Mouse (Mus musculus) liver, embryonic 12.5 days (tissue): Measurements from ENCODE around the gene Plcb4. TPM values are rescaled to one million over a fixed set of nuclear protein-coding genes. Genes with fewer than 3 reads are reported as not detected.

Experiments used
- ATAC-seq: fragments of 200-750 bp; cut with Nextera tagmentation; 2 replicates; pipeline ENCODE4 v1.8.0; 2017; ENCODE audit warnings: moderate number of reproducible peaks, mild to moderate bottlenecking, moderate library complexity
- H3K27ac ChIP-seq: fragments of 300-500 bp; sonication (generic); 2 replicates; pipeline ENCODE4 v1.5.1; 2016; ENCODE audit warnings: mild to moderate bottlenecking
- H3K27me3 ChIP-seq: fragments of 300-500 bp; sonication (generic); replicated peaks from 2 replicates; pipeline ENCODE4 v1.6.1; 2016; ENCODE audit warnings: mild to moderate bottlenecking, moderate library complexity
- H3K36me3 ChIP-seq: fragments of 300-500 bp; sonication (generic); 2 replicates; pipeline ENCODE4 v1.6.1; 2016; ENCODE audit warnings: mild to moderate bottlenecking, moderate library complexity
- H3K4me1 ChIP-seq: fragments of 300-500 bp; sonication (generic); 2 replicates; pipeline ENCODE4 v1.6.1; 2016
- H3K4me2 ChIP-seq: fragments of 300-500 bp; sonication (generic); 2 replicates; pipeline ENCODE4 v1.6.1; 2016; ENCODE audit warnings: mild to moderate bottlenecking, moderate library complexity
- H3K4me3 ChIP-seq: fragments of 300-500 bp; sonication (generic); 2 replicates; pipeline ENCODE4 v1.5.1; 2016; ENCODE audit warnings: mild to moderate bottlenecking, moderate library complexity
- H3K9ac ChIP-seq: fragments of 300-500 bp; sonication (generic); 2 replicates; pipeline ENCODE4 v1.6.1; 2016; ENCODE audit warnings: mild to moderate bottlenecking, moderate library complexity
- H3K9me3 ChIP-seq: fragments of 300-500 bp; sonication (generic); replicated peaks from 2 replicates; pipeline ENCODE4 v1.6.1; 2016; ENCODE audit warnings: mild to moderate bottlenecking, moderate library complexity
- WGBS: fragments of 180-500 bp; shearing (Covaris S2); methylation state at CpG from one replicate; pipeline ENCODE4 v1.1.7; 2016; ENCODE audit not compliant: insufficient replicate concordance; 5-methylcytosine and 5-hydroxymethylcytosine counted together
- polyA plus RNA-seq: library from polyadenylated mRNA; unstranded; fragments of >200 nt; fragmentation: Nextera tagmentation; extraction: Ambion mirVana; gene quantifications from 2 replicates; pipeline ENCODE4 v1.2.1, GENCODE M21; 2016

The Plcb4 gene
- polyA plus RNA-seq, 1 experiment from 2014 or later, result 5.8 TPM

DNA sequence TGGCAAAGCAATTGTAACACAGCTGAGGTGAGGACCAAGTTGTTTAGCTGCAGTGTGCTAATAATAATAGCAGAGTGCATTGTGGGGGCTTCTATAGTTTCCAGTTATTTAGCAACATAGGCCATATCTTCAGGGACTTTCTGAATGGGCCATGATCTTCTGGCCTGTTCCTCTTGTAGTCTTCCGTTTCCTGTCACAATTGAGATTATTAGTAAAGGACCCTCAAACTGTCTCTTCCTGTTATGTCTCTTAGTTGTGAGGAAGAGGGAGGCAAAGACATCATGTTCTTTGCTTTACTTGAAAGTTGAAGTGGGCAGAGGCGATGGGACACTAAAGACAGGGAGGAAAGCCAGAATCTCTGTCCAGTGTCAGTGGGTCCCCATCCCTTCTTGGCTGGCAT is 195.2 kb downstream of the Plcb4 start:
- Histone ChIP-seq H3K4me2 (no peak overlapping the region), H3K9ac (no peak overlapping the region), H3K27me3 (no peaks in the 10 kb centered on the region), H3K27ac (no peak overlapping the region), H3K4me1 (no peaks in the 10 kb centered on the region), H3K36me3 (no peaks in the 10 kb centered on the region), H3K4me3 (no peak overlapping the region), H3K9me3 (no peaks in the 10 kb centered on the region)
- no peak for ATAC-seq
- WGBS, result 58% methylated on average over 2 of the region's 2 CpGs

DNA sequence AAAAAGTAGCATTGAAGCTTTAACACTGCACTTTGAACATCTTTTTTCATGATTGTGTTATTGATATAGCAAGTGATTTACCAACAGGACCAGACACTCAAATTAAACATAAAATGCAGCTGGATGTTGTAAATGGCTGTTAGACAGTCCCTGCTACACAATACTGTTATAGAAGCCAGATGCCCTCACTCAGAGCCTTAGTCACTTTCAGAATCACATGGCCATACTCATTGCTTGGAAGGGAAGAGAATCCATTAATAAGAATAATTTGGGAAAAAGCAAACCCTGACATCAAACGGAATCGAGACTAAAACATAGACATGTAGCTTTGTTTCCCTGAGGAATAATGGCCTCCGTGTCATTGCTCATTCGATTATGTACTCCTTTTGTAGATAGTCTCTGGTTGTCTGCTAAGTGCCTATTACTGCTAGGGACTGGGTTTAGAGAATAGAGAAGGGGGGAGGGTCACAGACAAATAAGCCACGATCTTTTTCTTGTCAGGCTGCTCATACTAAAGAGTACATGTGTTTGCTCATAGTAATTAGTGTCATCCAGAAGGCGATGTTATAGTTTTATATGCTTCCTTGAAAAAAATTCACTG is 197.2 kb downstream of the Plcb4 start:
- H3K9me3 ChIP-seq, result no peaks in the 10 kb centered on the region
- H3K27ac ChIP-seq, result no peak overlapping the region
- H3K36me3 ChIP-seq, result no peaks in the 10 kb centered on the region
- no peak for ATAC-seq
- H3K9ac ChIP-seq, result no peak overlapping the region
- WGBS, result 74% methylated on average over 6 of the region's 6 CpGs
- no peak overlapping the region for H3K4me2 ChIP-seq
- no peaks in the 10 kb centered on the region for H3K4me1 ChIP-seq
- H3K4me3 ChIP-seq, result no peak overlapping the region
- no peaks in the 10 kb centered on the region for H3K27me3 ChIP-seq

DNA sequence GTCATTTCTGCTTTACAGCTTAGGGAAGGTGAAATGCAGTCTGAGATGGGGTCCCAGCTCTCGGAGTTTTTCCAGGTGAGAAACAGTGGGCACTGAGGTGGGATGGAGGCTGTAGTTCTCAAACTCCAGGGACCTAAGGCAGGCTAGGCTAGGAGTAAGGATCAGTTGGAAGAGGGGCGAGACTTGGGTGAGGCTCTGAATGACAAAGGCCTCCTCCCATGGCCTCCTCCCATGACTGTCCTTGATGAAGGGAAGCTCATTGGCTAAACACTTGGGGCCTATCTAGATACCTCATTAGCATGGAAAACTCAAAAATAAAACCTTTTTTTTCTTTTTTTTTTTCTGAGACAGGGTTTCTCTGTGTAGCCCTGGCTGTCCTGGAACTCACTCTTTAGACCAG is 198.0 kb downstream of the Plcb4 start:
- no peak for ATAC-seq
- Histone ChIP-seq H3K9me3 (no peaks in the 10 kb centered on the region), H3K4me1 (no peaks in the 10 kb centered on the region), H3K27ac (no peak overlapping the region), H3K27me3 (no peaks in the 10 kb centered on the region), H3K9ac (no peak overlapping the region), H3K4me2 (no peak overlapping the region), H3K4me3 (no peak overlapping the region), H3K36me3 (no peaks in the 10 kb centered on the region)
- 72% methylated on average over 2 of the region's 2 CpGs for WGBS

DNA sequence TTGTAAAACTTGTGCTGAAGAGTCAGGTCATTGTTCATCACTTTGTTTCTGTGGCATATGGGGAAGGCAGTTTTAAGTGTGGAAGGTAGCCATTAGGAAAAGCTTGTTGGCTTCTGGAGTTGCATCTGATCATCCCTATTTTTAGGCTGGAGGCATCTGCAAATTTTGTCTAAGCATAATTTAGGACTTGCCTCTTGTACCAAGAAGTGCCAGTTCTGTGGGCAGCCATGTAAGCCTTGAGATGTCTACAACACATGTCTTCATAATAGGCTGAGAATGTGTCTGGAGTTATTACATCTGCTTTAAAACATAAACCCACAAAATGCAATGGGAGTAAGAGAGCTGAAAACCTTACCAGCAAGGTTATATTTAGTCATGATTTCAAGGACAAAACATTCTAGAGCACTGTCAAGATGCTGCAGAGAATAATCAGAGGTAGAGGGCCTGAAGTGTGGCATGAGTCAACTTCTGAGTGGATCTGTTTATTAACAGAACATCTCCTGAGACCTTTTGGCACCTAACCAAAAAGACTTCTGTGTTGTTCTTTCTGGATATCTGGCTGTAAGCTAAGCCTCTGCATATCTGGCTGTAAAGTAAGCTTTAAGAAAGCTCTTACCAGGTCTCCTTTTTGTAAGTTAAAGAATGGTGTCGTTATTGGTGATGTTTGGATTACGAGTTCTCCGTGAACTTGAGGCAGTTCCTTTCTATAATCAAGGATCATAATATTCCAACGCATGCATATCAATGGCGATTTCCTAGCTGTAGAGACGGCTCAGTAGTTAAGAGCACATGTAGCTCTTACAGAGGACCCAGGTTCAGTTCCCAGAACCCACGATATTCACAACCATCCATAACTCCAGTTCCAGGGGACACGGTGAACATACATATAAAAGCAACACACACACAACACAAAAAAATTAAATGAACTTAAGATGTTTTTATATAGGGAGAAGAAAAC is 203.0 kb downstream of the Plcb4 start:
- H3K36me3 ChIP-seq, result no peaks in the 10 kb centered on the region
- ATAC-seq, result no peak
- no peak overlapping the region for H3K27ac ChIP-seq
- no peak overlapping the region for H3K4me3 ChIP-seq
- H3K9me3 ChIP-seq, result no peaks in the 10 kb centered on the region
- H3K4me1 ChIP-seq, result peaks cover 13% of the 10 kb centered on the region
- H3K9ac ChIP-seq, result no peak overlapping the region
- 76% methylated on average over 8 of the region's 8 CpGs for WGBS
- H3K27me3 ChIP-seq, result no peaks in the 10 kb centered on the region
- no peak overlapping the region for H3K4me2 ChIP-seq

DNA sequence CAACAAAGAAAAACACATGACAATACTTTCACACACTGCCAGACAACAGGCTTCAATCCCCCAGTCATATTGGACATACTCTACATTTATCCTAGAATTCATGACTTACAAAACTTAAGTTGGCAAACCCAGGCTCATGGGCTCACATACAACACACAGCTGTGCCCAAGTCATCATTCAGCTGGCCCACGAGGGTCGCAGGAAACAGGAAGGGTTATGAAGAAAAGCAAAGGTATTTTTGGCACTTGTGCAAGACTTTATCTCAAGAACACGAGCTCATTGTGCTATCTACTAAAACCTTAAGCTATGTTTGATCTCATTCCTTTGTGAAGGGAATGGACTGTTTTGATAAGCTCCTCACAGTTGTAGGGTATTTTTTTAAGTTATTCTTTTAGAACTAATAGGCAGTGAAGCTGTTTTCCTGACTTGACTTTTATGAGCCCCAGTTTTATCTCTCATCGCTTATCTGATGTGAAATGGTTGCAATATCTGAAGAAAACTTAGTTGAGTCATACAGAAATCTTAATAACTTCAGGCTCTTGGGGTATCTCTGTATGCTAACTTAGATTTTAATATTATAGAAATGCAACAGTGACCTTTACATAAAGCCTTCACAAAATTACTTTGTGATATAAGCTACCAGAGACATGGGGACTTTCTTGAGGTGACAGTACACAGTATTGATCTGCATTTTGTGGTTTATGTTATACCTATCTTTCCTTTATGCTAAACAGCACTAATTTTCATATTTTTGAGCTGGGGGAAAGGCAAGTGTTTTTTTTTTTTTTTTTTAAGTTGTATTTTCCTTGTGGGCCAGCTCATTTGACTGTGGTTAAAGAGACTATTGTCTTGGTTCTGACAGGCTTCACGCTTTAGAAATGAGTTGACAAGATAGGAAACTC is 203.9 kb downstream of the Plcb4 start:
- Histone ChIP-seq H3K9ac (no peak overlapping the region), H3K27ac (no peak overlapping the region), H3K27me3 (no peaks in the 10 kb centered on the region), H3K36me3 (no peaks in the 10 kb centered on the region), H3K4me2 (no peak overlapping the region), H3K9me3 (no peaks in the 10 kb centered on the region), H3K4me3 (no peak overlapping the region), H3K4me1 (peaks cover 13% of the 10 kb centered on the region)
- 28% methylated on average over 5 of the region's 5 CpGs for WGBS
- ATAC-seq, result peak; percentile 51; the same call in 1 of the 2 replicates

DNA sequence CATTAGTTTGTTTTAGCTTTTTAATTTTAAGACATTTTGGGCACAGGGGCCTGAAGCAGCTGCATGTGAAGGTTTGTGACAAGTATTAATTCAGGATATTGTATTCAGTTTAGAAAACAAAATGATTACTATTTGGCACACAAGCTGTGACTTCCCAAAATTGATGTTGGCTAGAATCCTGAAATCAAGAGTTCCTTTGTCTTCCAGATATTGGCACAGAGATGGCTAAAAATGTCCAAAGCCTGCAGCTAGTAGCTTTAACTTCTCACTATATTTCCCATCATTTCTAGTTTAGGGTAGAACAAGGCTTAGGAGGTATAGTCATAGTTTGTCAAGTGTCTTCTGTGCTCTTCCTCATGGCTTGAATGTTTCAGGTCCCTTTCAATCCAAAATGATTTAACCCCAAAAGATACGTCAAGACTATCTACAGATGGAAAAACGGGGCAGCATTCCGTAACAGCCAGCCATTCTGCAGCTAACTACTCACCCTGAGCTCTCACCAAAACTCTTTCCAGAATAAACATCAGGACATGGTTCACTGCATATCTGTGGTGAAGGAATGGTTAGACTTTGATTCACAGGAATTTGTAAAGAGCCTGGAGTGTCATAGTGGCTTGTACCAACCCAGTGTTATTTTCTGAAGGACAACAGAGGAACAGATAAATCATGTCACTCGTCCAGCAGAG is 204.7 kb downstream of the Plcb4 start:
- Histone ChIP-seq H3K9me3 (no peaks in the 10 kb centered on the region), H3K4me3 (no peak overlapping the region), H3K9ac (no peak overlapping the region), H3K27me3 (no peaks in the 10 kb centered on the region), H3K4me1 (peaks cover 13% of the 10 kb centered on the region), H3K27ac (no peak overlapping the region), H3K4me2 (no peak overlapping the region), H3K36me3 (no peaks in the 10 kb centered on the region)
- 74% methylated on average over 4 of the region's 4 CpGs for WGBS
- no peak for ATAC-seq

DNA sequence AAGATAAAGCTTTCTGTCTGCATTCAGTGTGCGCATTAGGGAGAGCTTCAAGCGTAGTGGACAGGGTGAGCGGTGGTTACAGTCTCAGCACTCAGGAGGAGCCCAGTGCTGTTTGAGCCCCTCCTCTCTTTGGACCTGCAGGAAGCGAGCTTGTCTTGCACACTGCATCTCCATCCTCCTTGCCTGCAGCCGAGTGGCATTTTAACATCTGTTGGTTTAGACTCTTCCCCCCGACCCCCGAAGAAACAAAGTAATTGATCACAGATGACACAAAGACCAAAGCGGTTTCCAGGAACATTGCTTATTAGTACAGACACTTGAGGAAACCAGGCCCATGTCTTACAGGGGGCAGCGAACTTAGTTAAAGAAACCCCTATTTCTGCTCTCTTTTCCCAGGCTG is 207.6 kb downstream of the Plcb4 start:
- Histone ChIP-seq H3K4me1 (peaks cover 16% of the 10 kb centered on the region), H3K9me3 (no peaks in the 10 kb centered on the region), H3K36me3 (no peaks in the 10 kb centered on the region), H3K4me2 (no peak overlapping the region), H3K9ac (no peak overlapping the region), H3K4me3 (no peak overlapping the region), H3K27ac (no peak overlapping the region), H3K27me3 (no peaks in the 10 kb centered on the region)
- 68% methylated on average over 9 of the region's 9 CpGs for WGBS
- no peak for ATAC-seq

DNA sequence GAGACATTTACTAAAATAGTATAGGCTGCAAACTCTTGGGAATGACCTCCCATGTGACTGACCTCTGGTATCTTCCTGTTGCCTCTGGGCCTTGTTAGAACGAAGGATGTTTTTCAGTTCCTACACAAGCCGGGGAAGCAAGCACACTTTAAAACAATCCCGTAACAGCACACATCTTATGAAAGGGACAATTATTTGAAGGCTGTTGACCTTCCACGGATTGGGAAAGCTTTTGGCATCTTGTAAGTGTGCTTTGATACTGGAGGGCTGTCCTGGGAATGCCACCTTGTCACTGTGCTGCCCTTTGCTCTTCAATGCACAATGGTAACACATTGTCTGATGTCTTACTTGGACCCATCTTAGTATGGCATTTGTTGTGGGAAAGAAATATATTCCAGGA is 208.0 kb downstream of the Plcb4 start:
- Histone ChIP-seq H3K4me2 (no peak overlapping the region), H3K4me1 (peaks cover 16% of the 10 kb centered on the region), H3K27me3 (no peaks in the 10 kb centered on the region), H3K4me3 (no peak overlapping the region), H3K27ac (no peak overlapping the region), H3K36me3 (no peaks in the 10 kb centered on the region), H3K9ac (no peak overlapping the region), H3K9me3 (no peaks in the 10 kb centered on the region)
- ATAC-seq, result no peak
- 76% methylated on average over 4 of the region's 4 CpGs for WGBS

DNA sequence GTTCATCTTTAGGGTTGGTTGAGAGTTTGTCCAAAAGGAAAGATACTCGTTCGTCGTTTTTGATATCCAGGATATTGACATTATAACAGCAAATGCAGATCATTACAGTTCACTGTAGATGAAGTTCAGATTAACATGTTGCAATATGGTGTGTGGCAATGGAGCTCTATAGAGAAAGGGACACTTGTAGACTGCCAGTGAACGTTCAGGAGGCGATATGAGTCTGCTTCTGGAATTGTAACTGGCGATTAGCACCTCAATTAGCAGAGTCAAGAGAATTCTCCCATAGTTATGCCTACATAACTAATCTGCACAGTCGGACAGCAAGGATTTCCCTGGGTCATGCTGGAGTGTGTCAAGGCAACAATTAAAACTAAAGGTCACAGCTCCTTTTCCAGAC is 210.8 kb downstream of the Plcb4 start:
- Histone ChIP-seq H3K4me1 (0 out of 2 replicates have a peak, but pooled peaks cover 3% of the 10 kb centered on the region), H3K27me3 (no peaks in the 10 kb centered on the region), H3K27ac (no peak overlapping the region), H3K36me3 (no peaks in the 10 kb centered on the region), H3K9me3 (no peaks in the 10 kb centered on the region), H3K9ac (no peak overlapping the region), H3K4me3 (no peak overlapping the region), H3K4me2 (no peak overlapping the region)
- no peak for ATAC-seq
- WGBS, result 77% methylated on average over 7 of the region's 7 CpGs

DNA sequence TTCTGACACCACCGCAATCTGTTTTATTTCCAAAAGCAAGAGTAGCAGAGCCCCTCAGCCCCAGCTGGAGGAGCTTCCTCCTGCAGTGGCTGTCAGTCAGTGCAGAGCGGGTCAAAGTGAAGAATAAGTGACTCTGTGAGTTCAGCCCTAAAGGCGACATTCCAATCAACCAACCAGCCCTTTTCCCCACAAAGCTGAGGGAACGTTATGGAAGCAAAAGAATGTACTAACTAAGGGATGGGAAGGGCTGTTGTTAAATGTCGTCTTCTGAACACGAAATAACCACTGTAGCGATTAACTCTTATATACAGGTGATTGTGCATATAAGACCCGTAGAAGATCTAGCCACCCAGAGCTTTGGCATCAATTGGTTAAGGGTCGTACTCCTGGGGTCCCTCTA is 214.3 kb downstream of the Plcb4 start:
- no peak overlapping the region for H3K4me2 ChIP-seq
- H3K4me1 ChIP-seq, result 0 out of 2 replicates have a peak, but pooled peaks cover 3% of the 10 kb centered on the region
- H3K4me3 ChIP-seq, result no peak overlapping the region
- H3K36me3 ChIP-seq, result no peaks in the 10 kb centered on the region
- no peak overlapping the region for H3K27ac ChIP-seq
- no peaks in the 10 kb centered on the region for H3K27me3 ChIP-seq
- ATAC-seq, result no peak
- H3K9ac ChIP-seq, result no peak overlapping the region
- no peaks in the 10 kb centered on the region for H3K9me3 ChIP-seq
- 73% methylated on average over 9 of the region's 9 CpGs for WGBS

DNA sequence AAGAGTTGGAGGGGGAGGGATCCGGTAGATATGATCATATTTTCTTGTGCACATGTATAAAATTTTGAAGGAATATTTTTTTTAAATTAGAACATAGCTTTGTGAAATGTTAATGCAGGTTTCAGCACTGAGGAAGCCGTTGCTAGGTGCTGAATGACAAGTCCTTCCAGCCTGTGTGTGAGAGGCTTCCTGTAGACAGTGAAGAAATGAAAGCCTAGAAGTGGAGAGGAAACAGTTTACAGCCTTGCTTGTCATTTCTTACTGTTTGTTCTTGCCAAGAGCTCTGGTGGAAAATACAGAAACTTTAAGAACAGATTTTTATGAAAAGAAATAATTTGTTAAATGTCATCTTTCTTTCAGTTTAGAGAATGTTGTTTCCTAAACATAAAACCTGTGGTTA is 214.9 kb downstream of the Plcb4 start:
- Histone ChIP-seq H3K36me3 (no peaks in the 10 kb centered on the region), H3K27ac (no peak overlapping the region), H3K9ac (no peak overlapping the region), H3K27me3 (no peaks in the 10 kb centered on the region), H3K4me3 (no peak overlapping the region), H3K4me2 (no peak overlapping the region), H3K4me1 (0 out of 2 replicates have a peak, but pooled peaks cover 3% of the 10 kb centered on the region), H3K9me3 (no peaks in the 10 kb centered on the region)
- 45% methylated on average over 2 of the region's 2 CpGs for WGBS
- no peak for ATAC-seq
